Mouse (Mus musculus) liver, postnatal 0 days (tissue): ENCODE data around the gene Nos1.
"Not testable (repeated sequence)": the region's sequence is repeated elsewhere in the genome, so short reads cannot be mapped to it uniquely, and the experiment has no call there.

Source experiments
- CTCF ChIP-seq: sonication (generic); IDR thresholded peaks from 2 replicates; pipeline ENCODE4 v1.5.1; 2016; ENCODE audit warnings: antibody characterized with exemption, low read depth
- EP300 ChIP-seq: IDR thresholded peaks from 2 replicates; pipeline ENCODE4 v1.6.1; 2016; ENCODE audit warnings: antibody characterized with exemption, low read depth, mild to moderate bottlenecking

DNA sequence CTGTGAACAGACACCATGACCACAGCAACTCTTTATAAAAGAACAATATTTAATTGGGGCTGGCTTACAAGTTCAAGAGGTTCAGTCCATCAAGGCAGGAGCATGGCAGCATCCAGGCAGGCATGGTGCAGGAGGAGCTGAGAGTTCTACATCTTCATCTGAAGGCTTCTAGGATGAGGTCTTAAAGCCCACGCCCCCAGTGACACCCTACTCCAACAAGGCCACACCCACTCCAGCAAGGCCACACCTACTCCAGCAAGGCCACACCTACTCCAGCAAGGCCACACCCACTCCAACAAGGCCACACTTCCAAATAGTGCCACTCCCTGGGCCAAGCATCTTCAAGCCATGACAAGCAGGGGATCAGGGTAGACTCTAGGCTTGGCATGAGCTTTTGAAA lies 101.6 kb downstream of the Nos1 start:
- not testable (repeated sequence) for TF ChIP-seq CTCF, EP300
